Mouse (Mus musculus) heart, adult 18-20 months (tissue): Measurements from ENCODE around the gene Kiss1r. TPM values are rescaled to one million over a fixed set of nuclear protein-coding genes. Genes with fewer than 3 reads are reported as not detected.
"Not testable (repeated sequence)": the region's sequence is repeated elsewhere in the genome, so short reads cannot be mapped to it uniquely, and the experiment has no call there.

Source experiments
- DNase-seq, 2 experiments: peaks; one replicate each; pipeline ENCODE4 v3.0.0; 2021 to 2022; ENCODE audit warnings: mixed read lengths in 1 of 2
- long read RNA-seq, 2 experiments: library from polyadenylated mRNA; stranded (forward); transcript quantifications; one replicate each; pipeline ENCODE4 v2.0.0; 2021
- total RNA-seq, 2 experiments: library from RNA; stranded (reverse); gene quantifications; 2 replicates each; pipeline ENCODE4 v1.2.3; 2021

Gene Kiss1r
- under 1 TPM; 0.17 to 0.46 TPM for total RNA-seq
- long read RNA-seq, experiment 1 = 0 reads
- long read RNA-seq, experiment 2 = 0 reads

GRCm38 (mm10) chr10:79916808-79917531, at the start of gene Kiss1r:
Gene Kiss1r (plus strand): TSS chr10:79916971.
- peak; percentile 92 to 94 for DNase-seq

GRCm38 (mm10) chr10:79871845-79872244, 44.9 kb upstream of the Kiss1r start:
- DNase-seq = no peak

GRCm38 (mm10) chr10:79872862-79873261, 43.9 kb upstream of the Kiss1r start:
- DNase-seq = no peak

GRCm38 (mm10) chr10:79873313-79873712, 43.5 kb upstream of the Kiss1r start:
- DNase-seq = no peak

GRCm38 (mm10) chr10:79873715-79874289, 43.0 kb upstream of the Kiss1r start:
- DNase-seq = no peak

- no peak for DNase-seq
These were observed 42.4 kb upstream of the Kiss1r start, which contains the start of the genes Prtn3 and Plppr3 for GRCm38 (mm10) chr10:79874290-79874862. Gene Prtn3 (plus strand): TSS chr10:79874476. Gene Plppr3 (minus strand): TSS chr10:79874634.

GRCm38 (mm10) chr10:79877174-79877573, 39.6 kb upstream of the Kiss1r start:
- DNase-seq = no peak

GRCm38 (mm10) chr10:79877757-79878156, 39.0 kb upstream of the Kiss1r start:
- DNase-seq = peak; percentile 67 to 82

- DNase-seq = no peak
These were observed 37.2 kb upstream of the Kiss1r start for GRCm38 (mm10) chr10:79879527-79879926.

- DNase-seq = no peak
These were observed 36.0 kb upstream of the Kiss1r start for GRCm38 (mm10) chr10:79880721-79881120.

- no peak for DNase-seq
These were observed 34.8 kb upstream of the Kiss1r start for GRCm38 (mm10) chr10:79881981-79882380.

GRCm38 (mm10) chr10:79883297-79884084, 33.3 kb upstream of the Kiss1r start:
- DNase-seq = peak; percentile 80 to 89

- DNase-seq = peak; percentile 79 to 82
These were observed 32.3 kb upstream of the Kiss1r start for GRCm38 (mm10) chr10:79884446-79884845.

GRCm38 (mm10) chr10:79884938-79885337, 31.8 kb upstream of the Kiss1r start:
- DNase-seq = not testable (repeated sequence)

GRCm38 (mm10) chr10:79886054-79886453, 30.7 kb upstream of the Kiss1r start, which contains the start of gene Elane:
Gene Elane (plus strand): TSS chr10:79886247.
- DNase-seq = no peak

GRCm38 (mm10) chr10:79886611-79887010, 30.2 kb upstream of the Kiss1r start:
- no peak for DNase-seq

GRCm38 (mm10) chr10:79889386-79889785, 27.4 kb upstream of the Kiss1r start:
- DNase-seq = no peak

- no peak for DNase-seq
These were observed 26.1 kb upstream of the Kiss1r start, which contains the start of gene Cfd for GRCm38 (mm10) chr10:79890670-79891069. Gene Cfd (plus strand): TSS chr10:79890853.

- DNase-seq = peak; percentile 73 to 89
These were observed 24.2 kb upstream of the Kiss1r start for GRCm38 (mm10) chr10:79892451-79893118.

- no peak for DNase-seq
These were observed 20.5 kb upstream of the Kiss1r start for GRCm38 (mm10) chr10:79896306-79896705.

GRCm38 (mm10) chr10:79896814-79897213, 20.0 kb upstream of the Kiss1r start:
- no peak for DNase-seq
